Mouse (Mus musculus) c-Kit-positive CD71-positive TER-119-positive erythroid progenitor cells, embryonic 14.5 days (primary cell): Measurements from ENCODE around the gene Smim26.

Source experiments
- DNase-seq: peaks from one replicate; pipeline ENCODE4 v3.0.0-alpha.2; 2013; ENCODE audit warnings: low spot score

Smim26 gene

GRCm38 (mm10) chr2:144635644-144636320, 41.9 kb downstream of the Smim26 start:
- peak; percentile 50 for DNase-seq

GRCm38 (mm10) chr2:144637204-144637603, 43.4 kb downstream of the Smim26 start:
- DNase-seq: no peak

- no peak for DNase-seq
These were observed 44.0 kb downstream of the Smim26 start for GRCm38 (mm10) chr2:144637671-144638395.

- DNase-seq: no peak
These were observed 44.9 kb downstream of the Smim26 start for GRCm38 (mm10) chr2:144638719-144639118.

- DNase-seq: no peak
These were observed 46.2 kb downstream of the Smim26 start for GRCm38 (mm10) chr2:144640101-144640500.

GRCm38 (mm10) chr2:144641991-144642390, 48.1 kb downstream of the Smim26 start:
- DNase-seq: no peak
